Mouse (Mus musculus) heart, postnatal 14 days (tissue): ENCODE measurements around the gene Gpr35. TPM values are rescaled to one million over a fixed set of nuclear protein-coding genes. Genes with fewer than 3 reads are reported as not detected.

ENCODE experiments used
- DNase-seq, 2 experiments: peaks; one replicate each; pipeline ENCODE4 v3.0.0; 2021 to 2022
- intact Hi-C: fragments of 180-260 bp; cut with DNase I; formaldehyde crosslinking; loops from one replicate; pipeline ENCODE4 v1.15.1; 2025
- long read RNA-seq, 2 experiments: library from polyadenylated mRNA; stranded (forward); transcript quantifications; one replicate each; pipeline ENCODE4 v2.0.0; 2021
- total RNA-seq, 2 experiments: library from RNA; stranded (reverse); gene quantifications; 2 replicates each; pipeline ENCODE4 v1.2.3; 2021

Gpr35 gene
- under 1 TPM; 0.48 to 0.61 TPM for total RNA-seq
- long read RNA-seq, experiment 1, full-length matches to known transcripts, result 1 of 1 reads
- long read RNA-seq, experiment 1, partial matches to known transcripts, result 0 of 1 reads
- long read RNA-seq, experiment 1, other reads (novel, unspliced or antisense), result 0 of 1 reads
- long read RNA-seq, experiment 2, result 0 reads

DNA sequence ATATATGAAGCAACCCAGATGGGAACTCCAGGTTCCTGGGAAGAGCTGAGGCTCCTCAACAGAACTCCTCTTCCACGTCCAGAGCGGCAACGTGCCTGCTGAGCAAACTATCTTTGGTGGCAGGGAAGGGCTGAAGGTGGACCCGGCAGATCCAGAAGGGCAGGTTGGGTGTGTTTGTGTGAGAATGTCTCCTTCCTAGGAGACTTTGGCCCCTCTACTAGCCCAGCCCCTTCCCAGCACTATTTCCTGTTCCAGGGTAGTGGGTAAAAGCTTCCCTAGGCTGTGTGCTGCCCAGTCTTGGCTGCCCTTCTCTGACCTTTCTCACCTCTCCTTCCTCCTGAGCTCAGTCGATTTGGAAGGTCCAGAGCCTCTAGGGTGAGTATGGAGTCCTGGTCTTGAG, at the start of gene Gpr35:
Gpr35 (plus strand) TSS at position 259 of the 400 bp plus-strand sequence.
- intact Hi-C loops, result loop anchor here (10.0 kb wide), 1 partner anchor 394 kb away; the partner anchor contains the start of genes Pask and Ppp1r7
- peak in 1 of 2 experiments; percentile 0 for DNase-seq

- intact Hi-C loops, result no loop called here
- peak; percentile 39 to 55 for DNase-seq
These were observed 47.9 kb upstream of the Gpr35 start, which contains the start of gene Ankmy1 for GRCm38 (mm10) chr1:92902786-92903185. Gene Ankmy1, minus strand, starts transcription at chr1:92902906.

DNA sequence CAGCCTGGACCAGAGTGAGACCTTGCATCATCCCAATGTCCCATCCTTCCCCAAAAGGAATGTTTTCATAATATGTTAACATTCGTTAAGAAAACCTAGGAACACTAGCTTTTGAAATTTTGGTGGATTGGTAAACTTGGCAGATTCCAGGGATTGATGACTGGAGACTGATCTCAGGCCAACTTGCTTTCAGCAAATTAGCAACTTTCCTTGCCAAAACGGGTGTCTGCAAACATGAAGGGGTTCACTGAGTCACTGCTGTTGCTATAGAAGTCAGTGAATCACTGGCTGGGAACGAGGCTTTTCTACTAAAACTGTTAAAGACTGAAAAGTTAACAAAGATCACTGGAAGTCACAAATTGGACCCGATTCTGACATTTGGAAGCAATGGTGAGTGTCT, 47.0 kb upstream of the Gpr35 start:
- DNase-seq, result no peak
- intact Hi-C loops, result no loop called here

- intact Hi-C loops, result no loop called here
These were observed 44.9 kb upstream of the Gpr35 start for GRCm38 (mm10) chr1:92905703-92906310.

DNA sequence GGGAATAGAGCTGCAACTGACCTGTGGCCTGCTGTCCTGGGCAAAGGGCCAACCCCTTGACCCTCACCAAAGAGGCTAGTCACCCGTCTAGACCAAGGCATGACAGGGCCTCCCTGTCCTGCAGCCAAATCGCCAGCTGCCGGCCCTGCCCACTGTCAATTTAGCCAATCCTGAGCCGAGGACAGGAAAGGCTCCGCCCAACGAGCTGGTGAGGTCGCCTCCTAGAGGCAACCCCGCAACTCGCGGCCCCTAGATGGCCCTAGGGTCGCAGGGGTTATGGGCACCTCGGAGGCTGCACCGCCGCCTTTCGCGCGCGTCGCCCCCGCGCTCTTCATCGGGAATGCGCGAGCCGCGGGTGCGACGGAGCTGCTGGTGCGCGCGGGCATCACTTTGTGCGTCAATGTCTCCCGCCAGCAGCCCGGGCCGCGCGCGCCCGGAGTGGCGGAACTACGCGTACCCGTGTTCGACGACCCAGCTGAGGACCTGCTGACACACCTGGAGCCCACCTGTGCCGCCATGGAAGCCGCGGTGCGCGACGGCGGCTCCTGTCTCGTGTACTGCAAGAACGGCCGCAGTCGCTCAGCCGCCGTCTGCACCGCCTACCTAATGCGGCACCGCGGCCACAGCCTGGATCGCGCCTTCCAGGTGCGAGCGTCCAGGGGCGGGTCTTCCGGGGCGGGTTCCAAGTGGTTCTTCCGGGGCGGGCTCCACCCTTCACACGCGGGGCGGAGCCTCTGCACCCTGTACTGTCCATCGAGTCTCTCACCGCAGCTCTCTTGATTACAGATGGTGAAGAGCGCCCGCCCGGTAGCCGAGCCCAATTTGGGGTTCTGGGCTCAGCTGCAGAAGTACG, 43.7 kb upstream of the Gpr35 start, which contains the start of gene Dusp28:
Dusp28 (plus strand) TSS at position 203 of the 853 bp plus-strand sequence.
- peak; percentile 85 to 90 for DNase-seq
- intact Hi-C loops, result no loop called here

More at GRCm38 (mm10) chr1:92905703-92906310, 44.9 kb upstream of the Gpr35 start:
- no peak for DNase-seq

GRCm38 (mm10) chr1:92907632-92908360, 42.9 kb upstream of the Gpr35 start:
- DNase-seq, result no peak
- intact Hi-C loops, result no loop called here

- DNase-seq, result no peak
- intact Hi-C loops, result no loop called here
These were observed 42.0 kb upstream of the Gpr35 start for GRCm38 (mm10) chr1:92908664-92909063.

- no peak for DNase-seq
- intact Hi-C loops, result no loop called here
These were observed 41.6 kb upstream of the Gpr35 start for GRCm38 (mm10) chr1:92909068-92909467.

GRCm38 (mm10) chr1:92910239-92910885, 40.3 kb upstream of the Gpr35 start, which contains the start of gene Rnpepl1:
Gene Rnpepl1, plus strand, starts transcription at chr1:92910783.
- intact Hi-C loops, result loop anchor here (2.0 kb wide), 1 partner anchor 22 kb away; no protein-coding TSS in a partner anchor
- DNase-seq, result peak; percentile 86 to 91

GRCm38 (mm10) chr1:92910925-92911720, 39.5 kb upstream of the Gpr35 start:
- peak; percentile 75 for DNase-seq
- intact Hi-C loops, result loop anchor here (2.0 kb wide), 1 partner anchor 22 kb away; no protein-coding TSS in a partner anchor

DNA sequence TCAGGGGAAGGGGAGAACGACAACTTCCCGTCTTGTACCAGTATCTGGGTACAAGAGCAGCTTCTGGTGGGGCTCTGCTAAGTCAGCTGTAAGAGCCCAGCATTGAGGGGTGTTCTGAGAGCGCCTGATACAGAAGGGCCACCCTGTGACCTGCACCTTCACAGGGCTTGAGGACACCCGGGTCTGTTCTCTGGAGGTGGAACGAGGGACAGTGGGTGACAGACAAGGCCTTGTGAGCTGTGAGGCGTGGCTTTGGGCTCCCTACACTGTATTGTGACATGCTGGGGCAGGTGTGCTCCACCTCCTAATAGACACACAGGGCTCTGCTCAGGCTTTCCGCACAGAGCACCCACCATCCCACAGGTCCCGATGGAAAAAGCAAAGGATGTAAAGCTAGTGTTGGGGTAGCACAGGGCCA, 38.9 kb upstream of the Gpr35 start:
- intact Hi-C loops, result loop anchor here (2.0 kb wide), 1 partner anchor 21 kb away; no protein-coding TSS in a partner anchor
- no peak for DNase-seq

DNA sequence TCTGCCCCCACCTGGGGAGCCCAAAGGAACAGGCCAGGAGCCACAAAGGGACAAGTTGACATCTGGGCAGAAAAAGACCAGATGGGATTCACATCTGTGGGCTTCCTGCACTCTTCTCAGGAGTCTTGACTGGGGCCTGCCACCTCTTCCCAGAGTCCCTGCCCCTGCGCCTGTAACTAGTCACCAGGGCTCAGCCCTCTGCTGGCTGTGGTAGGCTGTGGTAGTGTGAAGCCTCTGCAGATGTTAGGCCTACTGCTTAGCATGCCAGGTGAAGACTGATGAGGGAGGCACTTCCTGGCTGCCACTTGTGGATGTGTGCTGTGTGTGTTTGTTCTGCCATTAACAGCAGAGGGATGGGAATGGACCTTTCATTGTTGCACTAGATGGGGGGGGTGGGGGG, 38.4 kb upstream of the Gpr35 start:
- DNase-seq, result no peak
- intact Hi-C loops, result no loop called here

DNA sequence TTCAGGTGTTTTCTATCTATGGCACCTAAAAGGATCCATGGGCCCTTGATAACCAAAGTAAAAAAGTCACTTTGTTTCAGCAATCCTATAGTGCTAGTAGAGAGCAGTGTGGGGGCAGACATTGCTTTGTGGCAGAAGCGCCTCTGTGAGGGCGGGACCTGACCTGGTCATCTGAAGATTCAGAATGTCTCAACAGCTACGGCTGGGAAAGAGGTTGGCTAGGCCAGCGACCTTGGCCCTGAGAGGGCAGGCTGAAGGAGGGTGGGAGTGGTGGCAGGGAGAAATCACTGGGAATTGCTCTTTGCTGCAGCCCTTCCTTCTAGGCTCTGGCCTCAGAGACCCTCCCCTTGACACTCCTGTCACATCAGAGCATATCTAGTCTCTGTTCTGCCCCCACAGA, 36.4 kb upstream of the Gpr35 start:
- intact Hi-C loops, result no loop called here
- no peak for DNase-seq

- intact Hi-C loops, result no loop called here
- no peak for DNase-seq
These were observed 35.7 kb upstream of the Gpr35 start for GRCm38 (mm10) chr1:92914993-92915392.

DNA sequence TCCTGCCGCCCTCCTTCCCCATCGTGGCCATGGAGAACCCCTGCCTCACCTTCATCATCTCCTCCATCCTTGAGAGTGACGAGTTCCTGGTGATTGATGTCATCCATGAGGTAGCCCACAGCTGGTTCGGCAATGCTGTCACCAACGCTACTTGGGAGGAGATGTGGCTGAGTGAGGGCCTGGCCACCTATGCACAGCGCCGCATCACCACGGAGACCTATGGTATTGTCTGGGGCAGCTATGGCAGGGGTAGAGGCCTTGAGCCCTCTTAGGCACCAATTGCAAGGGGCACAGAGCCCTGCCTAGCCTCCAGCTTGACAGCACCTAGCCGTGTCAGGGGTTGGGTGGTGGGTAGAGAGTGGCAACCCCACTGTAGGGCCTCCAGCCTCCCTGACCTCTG, 33.9 kb upstream of the Gpr35 start:
- intact Hi-C loops, result no loop called here
- no peak for DNase-seq

- intact Hi-C loops, result no loop called here
- DNase-seq, result no peak
These were observed 31.5 kb upstream of the Gpr35 start for GRCm38 (mm10) chr1:92919151-92919550.

GRCm38 (mm10) chr1:92919775-92920174, 30.9 kb upstream of the Gpr35 start:
- intact Hi-C loops, result no loop called here
- DNase-seq, result no peak

- no peak for DNase-seq
- intact Hi-C loops, result no loop called here
These were observed 30.0 kb upstream of the Gpr35 start for GRCm38 (mm10) chr1:92920474-92921200.
